Mouse (Mus musculus) lung, postnatal 14 days (tissue): Measurements from ENCODE around the gene Vrk2.
A peak's percentile ranks its signal among the peaks of the same experiment; 100 is the strongest.

ENCODE experiments used
- DNase-seq: peaks from one replicate; pipeline ENCODE4 v3.0.0; 2021

The Vrk2 gene

DNA sequence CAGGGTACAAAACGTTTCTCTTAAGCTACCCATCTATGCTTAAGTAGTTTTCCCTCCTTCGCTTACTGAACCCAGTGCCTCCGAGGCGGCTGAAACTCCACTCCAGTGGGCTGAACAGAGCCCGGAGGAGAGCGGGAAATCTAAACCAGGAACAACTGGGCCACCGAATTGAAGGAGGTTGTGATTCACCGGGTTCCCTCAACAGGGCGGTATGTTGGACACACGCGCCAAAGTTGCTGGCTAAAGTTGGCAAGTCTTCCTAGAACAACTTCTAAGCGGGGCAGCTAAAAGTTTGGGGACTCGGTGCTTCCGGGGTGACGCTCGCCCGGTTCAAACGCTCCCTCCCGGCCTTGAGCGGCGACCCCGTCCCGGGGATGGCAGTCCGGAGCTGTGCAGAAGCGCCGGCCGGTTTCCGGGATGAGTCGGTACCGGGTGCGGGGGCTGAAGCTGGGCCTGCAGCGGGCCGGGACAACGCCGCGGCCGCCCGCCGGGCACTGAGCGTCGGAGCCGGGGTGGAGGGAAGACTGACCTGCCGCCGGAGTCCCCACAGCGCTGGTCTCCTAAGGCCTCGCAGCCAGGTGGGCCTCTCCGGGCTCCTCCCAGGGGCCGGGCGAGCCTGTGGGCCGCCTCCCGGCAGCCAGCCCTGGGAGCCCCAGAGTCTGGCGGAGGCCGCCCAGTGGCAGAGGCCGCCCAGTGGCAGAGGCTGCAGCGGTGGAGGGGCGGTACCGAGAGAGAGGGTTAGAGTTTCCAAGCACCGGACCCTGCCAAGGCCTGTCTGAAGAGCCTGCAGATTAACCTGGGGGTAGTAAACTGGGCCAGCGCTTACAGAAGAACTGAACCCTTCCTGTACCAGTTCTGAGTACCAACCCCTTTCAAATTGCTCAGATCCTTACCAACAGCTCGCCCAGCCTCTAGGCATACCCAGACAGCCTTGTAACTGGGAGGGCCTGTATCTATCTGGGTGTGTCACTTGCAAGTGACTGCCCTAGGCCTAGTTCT lies at the start of gene Vrk2, which contains the start of gene Gm6899:
Gene Vrk2, minus strand, starts transcription at position 939 of the 999 bp plus-strand sequence.
Gene Gm6899, plus strand, starts transcription at position 181 of the 999 bp plus-strand sequence.
- peak; percentile 81 for DNase-seq

DNA sequence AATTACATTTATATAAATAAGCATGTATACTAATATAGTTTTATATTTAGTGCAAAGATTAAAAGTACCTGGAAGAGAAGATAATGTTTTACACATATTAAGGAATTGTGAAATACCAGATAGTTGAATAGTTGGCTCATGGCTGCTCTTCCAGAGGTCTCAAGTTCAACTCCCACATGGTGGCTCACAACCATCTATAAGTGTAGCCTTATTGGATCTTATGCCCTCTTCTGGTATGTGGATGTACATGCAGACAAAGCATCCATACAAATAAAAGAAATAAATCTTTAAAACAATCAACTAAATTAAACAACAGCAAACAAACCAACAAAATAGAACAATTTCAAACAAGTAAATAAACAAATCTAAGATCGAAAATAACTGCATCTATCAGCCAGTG lies 48.3 kb upstream of the Vrk2 start:
- DNase-seq = no peak

GRCm38 (mm10) chr11:26640314-26640785 lies 46.6 kb upstream of the Vrk2 start:
- DNase-seq = no peak

DNA sequence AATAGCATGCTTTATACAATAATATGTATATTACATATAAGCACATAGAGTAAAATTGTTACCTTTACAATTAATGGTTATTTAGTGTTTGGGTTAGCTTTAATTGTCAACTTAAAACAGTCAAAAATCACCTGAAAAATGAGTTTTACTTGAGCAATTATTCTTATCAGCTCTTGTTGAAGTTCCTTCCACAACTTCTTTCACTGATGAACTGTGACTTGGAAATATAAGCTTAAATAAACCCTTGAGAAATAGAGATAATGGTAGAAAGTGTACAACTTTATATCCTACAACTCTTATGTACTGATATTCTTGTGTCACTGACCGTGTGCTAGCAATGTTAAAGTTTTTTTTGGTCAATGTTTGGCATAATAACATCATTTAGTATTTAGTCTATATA lies 42.4 kb upstream of the Vrk2 start:
- no peak for DNase-seq

DNA sequence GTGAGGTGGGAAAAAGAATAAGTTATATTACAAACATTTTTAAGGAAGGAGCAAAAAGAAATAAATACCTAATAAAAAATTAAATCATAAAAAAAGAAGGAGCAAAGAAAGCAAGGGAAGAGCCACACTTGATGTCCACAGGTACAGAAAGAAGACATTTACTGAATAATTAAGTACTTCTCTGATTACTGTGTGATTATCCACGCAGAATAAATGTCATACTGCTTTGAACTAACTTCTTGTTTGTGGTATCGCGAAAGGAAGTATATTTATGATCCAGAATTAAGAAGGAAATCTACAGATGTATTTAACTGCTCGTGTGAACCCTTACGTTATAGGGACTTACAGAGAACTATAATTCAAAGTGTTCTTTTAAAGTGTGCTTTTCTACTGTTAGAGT lies 28.9 kb upstream of the Vrk2 start:
- no peak for DNase-seq

- no peak for DNase-seq
Measured at GRCm38 (mm10) chr11:26618475-26619223, 24.9 kb upstream of the Vrk2 start.

- DNase-seq = no peak
Measured at GRCm38 (mm10) chr11:26608795-26609194, 15.0 kb upstream of the Vrk2 start.

GRCm38 (mm10) chr11:26604061-26604655 lies 10.4 kb upstream of the Vrk2 start:
- no peak for DNase-seq

- DNase-seq = no peak
Measured at GRCm38 (mm10) chr11:26601571-26602175, 7.9 kb upstream of the Vrk2 start.

GRCm38 (mm10) chr11:26600692-26601091 lies 6.9 kb upstream of the Vrk2 start:
- DNase-seq = no peak

DNA sequence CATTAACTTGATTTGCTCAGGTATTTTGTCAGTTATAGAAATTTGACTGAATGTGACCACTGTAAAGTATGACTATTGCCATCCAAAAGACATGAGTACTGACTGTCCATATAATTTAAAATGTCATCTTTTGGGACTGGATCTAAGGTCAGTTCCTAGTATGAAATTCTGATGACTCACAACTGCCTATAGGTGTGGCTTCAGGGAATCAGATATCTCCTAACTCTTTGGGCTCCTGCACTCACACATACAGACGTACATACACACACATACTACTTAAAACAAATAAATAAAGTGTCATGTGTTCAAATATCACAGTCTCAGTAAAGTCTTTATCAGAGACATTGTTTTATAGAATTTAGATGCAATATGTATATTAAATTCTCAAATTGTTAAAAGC lies 5.1 kb upstream of the Vrk2 start:
- DNase-seq = no peak

GRCm38 (mm10) chr11:26597761-26598160 lies 4.0 kb upstream of the Vrk2 start:
- no peak for DNase-seq

DNA sequence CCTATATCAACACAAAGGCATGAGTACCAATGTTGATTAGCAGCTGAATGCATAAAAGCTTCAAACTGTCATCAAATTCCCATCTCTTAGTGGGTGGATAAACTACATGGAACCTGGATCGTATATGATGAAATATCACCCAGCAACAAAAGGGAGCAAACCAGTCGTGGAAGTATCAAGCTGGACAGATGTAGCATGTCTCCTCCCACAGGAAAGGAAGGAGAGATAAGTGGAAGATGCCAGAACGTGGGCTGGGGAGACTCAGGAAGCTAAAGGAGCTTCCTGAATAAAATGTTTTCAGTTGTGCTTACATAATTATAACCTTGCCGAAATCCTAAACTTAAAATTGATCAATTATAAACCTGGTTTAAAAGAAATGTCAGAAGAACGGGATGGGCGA lies 3.3 kb upstream of the Vrk2 start:
- no peak for DNase-seq

DNA sequence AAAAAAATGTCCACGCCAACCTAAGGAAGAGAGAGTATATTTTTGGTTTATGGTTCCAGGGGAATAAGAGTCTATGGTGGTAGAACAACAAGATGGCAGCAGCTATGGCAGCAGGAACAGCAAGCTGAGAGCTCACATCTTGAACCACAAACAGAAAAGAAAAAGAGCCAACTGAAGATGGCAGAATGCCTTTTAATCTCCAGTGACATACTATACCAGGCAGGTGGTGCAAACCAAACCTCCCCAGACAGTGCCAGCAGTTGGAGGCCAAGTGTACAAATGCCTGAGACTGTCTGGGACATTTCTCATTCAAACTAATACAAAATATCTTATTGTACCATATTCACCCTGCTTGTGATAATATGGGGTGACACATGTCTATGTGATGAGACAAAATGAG lies 2.4 kb upstream of the Vrk2 start:
- DNase-seq = no peak

GRCm38 (mm10) chr11:26594487-26594886 lies 688 bp upstream of the Vrk2 start:
- DNase-seq = no peak

- DNase-seq = no peak
Measured at GRCm38 (mm10) chr11:26592395-26593053, 1.3 kb downstream of the Vrk2 start.

GRCm38 (mm10) chr11:26587184-26587524 lies 6.6 kb downstream of the Vrk2 start:
- no peak for DNase-seq

GRCm38 (mm10) chr11:26586367-26587183 lies 7.2 kb downstream of the Vrk2 start:
- no peak for DNase-seq

DNA sequence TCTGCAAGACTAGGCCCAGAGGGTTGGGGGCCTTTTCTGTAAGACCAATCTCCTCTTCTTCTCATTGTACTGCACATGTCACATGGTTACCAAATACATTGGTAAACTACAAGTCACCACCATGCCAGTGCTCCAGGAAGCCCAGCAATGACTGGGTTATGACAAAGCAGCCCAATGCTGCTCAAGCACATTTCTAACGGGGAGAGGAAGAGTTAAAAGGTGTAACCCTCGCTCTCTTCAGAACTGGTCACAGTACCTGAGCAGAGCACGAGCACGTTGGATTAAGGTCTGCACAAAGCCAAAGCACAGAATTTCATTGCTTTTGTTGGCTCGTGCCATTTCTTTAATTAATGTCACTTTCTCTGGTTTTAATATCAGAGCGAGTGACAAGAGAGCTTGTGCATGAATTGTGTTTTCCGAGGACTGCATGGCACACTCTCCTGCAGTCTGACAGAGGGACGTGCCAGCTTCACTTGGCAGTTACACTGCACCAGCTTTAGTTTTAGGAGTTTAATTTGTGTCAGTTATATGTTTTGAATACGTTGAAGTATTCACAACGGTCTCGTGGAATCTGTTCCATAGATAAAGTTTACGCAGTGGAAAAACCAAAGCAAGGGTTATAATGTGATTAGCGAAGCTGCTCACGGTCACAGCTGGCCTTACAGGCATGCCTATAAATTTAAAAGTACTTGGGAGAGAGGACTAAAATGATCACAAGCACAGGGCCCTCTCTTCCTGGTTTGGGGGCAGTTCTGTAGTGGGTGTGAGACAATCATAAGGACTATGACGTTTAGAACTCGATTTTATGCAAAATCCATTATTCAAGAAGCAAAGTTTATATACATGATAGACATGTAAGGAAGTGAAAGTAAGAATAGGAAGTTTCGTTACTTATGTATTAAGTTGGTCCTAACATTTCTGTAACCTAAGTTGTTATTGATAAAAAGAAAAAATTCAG lies 8.1 kb downstream of the Vrk2 start:
- no peak for DNase-seq

- no peak for DNase-seq
Measured at GRCm38 (mm10) chr11:26551551-26551950, 42.2 kb downstream of the Vrk2 start.
